Mouse (Mus musculus): ENCODE measurements around the gene Hdac7.

- no peak for TF ChIP-seq CTCF (IDR thresholded peaks at IDR 0.05; ENCODE audit: low read depth, low read length)
- no peak for TF ChIP-seq POLR2A (IDR thresholded peaks at IDR 0.05; ENCODE audit: insufficient read depth, low read length)
- TF ChIP-seq EP300 (IDR thresholded peaks at IDR 0.05; ENCODE audit: insufficient read depth, low read depth, low read length) = no peak
Observed at GRCm38 (mm10) chr15:97841383-97841782, 2.9 kb downstream of the Hdac7 start.
